Mouse (Mus musculus): ENCODE data around the gene Zfp82. TPM values are rescaled to one million over a fixed set of nuclear protein-coding genes. Genes with fewer than 3 reads are reported as not detected.
A peak's percentile ranks its signal among the peaks of the same experiment; 100 is the strongest.

Gene Zfp82
- polyA plus RNA-seq, 1 experiment from 2014 or later = 1.7 TPM

DNA sequence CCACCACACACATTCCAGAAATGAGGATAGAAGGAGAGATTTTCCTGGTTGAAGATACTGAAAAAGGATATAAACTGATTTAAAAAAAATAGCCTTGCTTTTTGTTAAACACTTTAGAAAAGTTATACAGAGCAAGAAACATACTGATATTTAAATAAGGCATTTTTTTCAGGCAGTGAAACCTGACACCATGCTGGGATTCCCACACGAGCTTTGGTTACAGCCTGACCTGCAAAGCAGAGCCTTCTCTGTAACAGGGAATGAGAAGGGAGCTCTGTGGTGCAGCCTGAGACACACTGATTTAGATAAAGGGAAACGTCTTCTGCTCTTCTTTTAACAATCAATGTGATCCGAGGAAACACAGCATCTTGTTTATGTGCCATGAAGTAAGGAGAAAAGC, 19.1 kb downstream of the Zfp82 start:
- no peak for ATAC-seq
- H3K36me3 ChIP-seq (ENCODE audit: control insufficient read depth, insufficient read depth) = peaks cover 12% of the 10 kb centered on the region
- no peak for TF ChIP-seq CTCF (IDR thresholded peaks at IDR 0.05; ENCODE audit: low read depth)
- H3K9ac ChIP-seq (ENCODE audit: low read depth, low read length) = no peak overlapping the region
- no peaks in the 10 kb centered on the region for H3K9me3 ChIP-seq (ENCODE audit: control insufficient read depth)
- no peak overlapping the region for H3K4me3 ChIP-seq (ENCODE audit: low read depth, low read length)
- 10% methylated on average over 3 of the region's 3 CpGs for WGBS
- no peak overlapping the region for H3K4me2 ChIP-seq (replicated peaks; ENCODE audit: low read depth)
- H3K4me1 ChIP-seq (replicated peaks; ENCODE audit: control insufficient read depth, insufficient read depth, low read length) = 0 out of 2 replicates have a peak, but pooled peaks cover 4% of the 10 kb centered on the region
- H3K27me3 ChIP-seq (replicated peaks; ENCODE audit: control insufficient read depth, insufficient read depth, low read length) = no peaks in the 10 kb centered on the region
- H3K27ac ChIP-seq (ENCODE audit: low read depth, low read length) = no peak overlapping the region

DNA sequence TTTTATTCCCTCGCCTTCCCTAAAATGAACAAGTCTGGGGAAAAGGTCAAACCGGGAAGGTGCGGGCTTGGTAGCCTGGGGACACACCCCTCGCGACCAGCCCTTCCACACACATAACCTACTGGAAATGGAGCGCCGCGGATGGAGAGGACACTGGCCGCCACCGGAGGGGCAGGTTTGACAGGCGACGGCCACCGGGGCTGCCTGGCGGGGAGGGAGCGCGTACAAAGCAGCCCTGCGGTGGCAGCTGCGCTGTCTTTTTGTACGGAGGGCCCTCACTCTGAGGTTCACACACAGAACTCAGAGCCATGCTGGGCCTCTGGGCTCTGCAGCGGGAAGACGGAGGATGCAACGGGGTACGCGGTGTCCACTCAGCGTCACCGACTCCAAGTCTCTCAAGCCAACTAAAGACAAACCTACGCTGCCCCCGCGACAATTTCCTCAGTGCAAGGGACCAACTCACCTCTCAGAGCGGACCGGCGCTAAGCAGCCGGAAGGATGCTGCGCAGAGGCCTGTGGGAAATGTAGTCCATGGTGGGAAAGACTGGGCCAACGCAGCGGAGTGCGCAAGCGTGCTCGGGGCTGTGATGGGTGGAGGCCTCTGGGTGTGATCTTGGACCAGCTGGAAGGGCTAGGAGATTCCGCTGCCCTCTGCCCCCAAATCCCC, 21.7 kb downstream of the Zfp82 start, which contains the start of gene Zfp14:
Gene Zfp14, minus strand, starts transcription at position 499 of the 667 bp plus-strand sequence.
- Histone ChIP-seq H3K4me2 (replicated peaks; ENCODE audit: low read depth) (peak within 1 kb of the TSS; percentile 95), H3K9ac (ENCODE audit: low read depth, low read length) (peak within 1 kb of the TSS; percentile 58), H3K27ac (ENCODE audit: low read depth, low read length) (no peak within 1 kb of the TSS), H3K9me3 (ENCODE audit: control insufficient read depth) (no peaks in the 10 kb centered on the region), H3K4me1 (replicated peaks; ENCODE audit: control insufficient read depth, insufficient read depth, low read length) (0 out of 2 replicates have a peak, but pooled peaks cover 4% of the 10 kb centered on the region), H3K36me3 (ENCODE audit: control insufficient read depth, insufficient read depth) (no peaks in the 10 kb centered on the region), H3K4me3 (ENCODE audit: low read depth, low read length) (peak within 1 kb of the TSS; percentile 65), H3K27me3 (replicated peaks; ENCODE audit: control insufficient read depth, insufficient read depth, low read length) (no peaks in the 10 kb centered on the region)
- TF ChIP-seq CTCF (IDR thresholded peaks at IDR 0.05; ENCODE audit: low read depth) = no peak
- WGBS = 0% methylated on average over 40 of the region's 40 CpGs
- peak; percentile 93 for ATAC-seq

DNA sequence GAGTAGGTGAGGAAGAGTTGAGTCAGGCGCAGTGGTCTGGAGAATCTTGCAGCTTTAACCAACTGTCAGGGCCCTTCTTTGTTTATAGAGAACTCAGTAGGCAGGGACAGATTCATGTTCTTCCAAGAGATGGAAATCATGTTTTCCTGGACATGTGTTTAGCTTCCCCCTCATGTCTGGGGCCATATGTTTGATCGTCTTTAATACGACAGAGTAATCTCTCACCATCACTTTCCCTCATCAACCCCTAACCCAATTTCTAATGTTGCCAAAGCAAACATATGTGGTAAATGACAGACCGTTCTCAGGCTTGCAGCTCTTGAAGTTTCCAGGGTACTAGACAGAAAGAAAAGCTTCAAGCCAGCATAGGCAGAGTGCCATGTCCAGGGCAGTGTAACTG, 24.6 kb downstream of the Zfp82 start:
- no peaks in the 10 kb centered on the region for H3K27me3 ChIP-seq (replicated peaks; ENCODE audit: control insufficient read depth, insufficient read depth, low read length)
- ATAC-seq = no peak
- 95% methylated on average over 4 of the region's 4 CpGs for WGBS

DNA sequence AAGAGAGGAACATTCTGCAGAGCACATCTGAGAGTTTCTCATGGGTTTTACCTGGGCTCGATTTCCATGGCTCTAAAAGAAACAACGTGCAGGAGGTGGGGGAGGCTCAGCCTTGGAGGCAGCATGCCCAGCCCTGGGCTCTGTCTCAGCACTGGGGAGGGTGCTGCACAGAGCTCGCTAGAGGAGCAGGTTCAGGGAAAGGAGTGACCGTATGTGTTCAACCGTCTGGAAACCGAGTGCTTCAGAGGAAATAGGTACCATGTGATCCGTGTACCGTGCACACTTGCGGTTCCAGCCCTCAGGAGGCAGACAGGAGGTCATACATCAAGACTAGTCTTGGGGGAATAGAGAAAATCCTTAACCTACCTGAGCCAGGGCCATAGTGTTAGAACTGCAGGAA, 28.3 kb downstream of the Zfp82 start:
- Histone ChIP-seq H3K4me3 (ENCODE audit: low read depth, low read length) (no peak overlapping the region), H3K4me1 (replicated peaks; ENCODE audit: control insufficient read depth, insufficient read depth, low read length) (no peaks in the 10 kb centered on the region), H3K9ac (ENCODE audit: low read depth, low read length) (no peak overlapping the region), H3K4me2 (replicated peaks; ENCODE audit: low read depth) (no peak overlapping the region), H3K9me3 (ENCODE audit: control insufficient read depth) (no peaks in the 10 kb centered on the region), H3K27ac (ENCODE audit: low read depth, low read length) (no peak overlapping the region), H3K36me3 (ENCODE audit: control insufficient read depth, insufficient read depth) (no peaks in the 10 kb centered on the region), H3K27me3 (replicated peaks; ENCODE audit: control insufficient read depth, insufficient read depth, low read length) (no peaks in the 10 kb centered on the region)
- ATAC-seq = no peak
- 56% methylated on average over 9 of the region's 9 CpGs for WGBS
- TF ChIP-seq CTCF (IDR thresholded peaks at IDR 0.05; ENCODE audit: low read depth) = no peak

More for the DNA sequence above, 24.6 kb downstream of the Zfp82 start:
- no peak for TF ChIP-seq CTCF (IDR thresholded peaks at IDR 0.05; ENCODE audit: low read depth)
- Histone ChIP-seq H3K27ac (ENCODE audit: low read depth, low read length) (no peak overlapping the region), H3K4me2 (replicated peaks; ENCODE audit: low read depth) (no peak overlapping the region), H3K36me3 (ENCODE audit: control insufficient read depth, insufficient read depth) (no peaks in the 10 kb centered on the region), H3K4me1 (replicated peaks; ENCODE audit: control insufficient read depth, insufficient read depth, low read length) (0 out of 2 replicates have a peak, but pooled peaks cover 4% of the 10 kb centered on the region), H3K9me3 (ENCODE audit: control insufficient read depth) (no peaks in the 10 kb centered on the region), H3K9ac (ENCODE audit: low read depth, low read length) (no peak overlapping the region), H3K4me3 (ENCODE audit: low read depth, low read length) (no peak overlapping the region)

DNA sequence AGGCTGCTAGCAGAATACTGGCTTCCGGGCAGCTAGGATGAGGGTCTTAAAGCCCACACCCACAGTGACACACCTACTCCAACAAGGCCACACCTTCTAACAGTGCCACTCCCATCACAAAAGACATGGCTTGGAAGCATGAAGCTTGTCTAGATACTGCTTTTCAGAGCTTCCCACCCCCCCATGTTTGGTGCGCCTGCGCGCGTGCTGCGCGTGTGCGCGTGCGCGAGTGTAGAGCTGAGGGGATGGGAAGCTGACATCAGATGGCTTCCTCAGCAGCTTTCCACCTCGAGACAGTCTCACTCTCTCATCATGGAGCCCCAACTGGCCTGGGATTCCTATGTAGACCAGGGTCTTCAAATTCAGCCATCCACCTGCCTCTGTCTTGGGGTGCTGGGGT, 38.4 kb downstream of the Zfp82 start:
- WGBS = 93% methylated on average over 12 of the region's 12 CpGs
- no peaks in the 10 kb centered on the region; the same call in 1 of the 2 replicates for H3K36me3 ChIP-seq (ENCODE audit: control insufficient read depth, insufficient read depth)
- no peak overlapping the region for H3K27ac ChIP-seq (ENCODE audit: low read depth, low read length)
- no peaks in the 10 kb centered on the region for H3K9me3 ChIP-seq (ENCODE audit: control insufficient read depth)
- no peak overlapping the region for H3K4me3 ChIP-seq (ENCODE audit: low read depth, low read length)
- H3K4me1 ChIP-seq (replicated peaks; ENCODE audit: control insufficient read depth, insufficient read depth, low read length) = no peaks in the 10 kb centered on the region
- no peak overlapping the region for H3K4me2 ChIP-seq (replicated peaks; ENCODE audit: low read depth)
- no peak for ATAC-seq
- no peak overlapping the region for H3K9ac ChIP-seq (ENCODE audit: low read depth, low read length)
- TF ChIP-seq CTCF (IDR thresholded peaks at IDR 0.05; ENCODE audit: low read depth) = no peak
- no peaks in the 10 kb centered on the region for H3K27me3 ChIP-seq (replicated peaks; ENCODE audit: control insufficient read depth, insufficient read depth, low read length)

DNA sequence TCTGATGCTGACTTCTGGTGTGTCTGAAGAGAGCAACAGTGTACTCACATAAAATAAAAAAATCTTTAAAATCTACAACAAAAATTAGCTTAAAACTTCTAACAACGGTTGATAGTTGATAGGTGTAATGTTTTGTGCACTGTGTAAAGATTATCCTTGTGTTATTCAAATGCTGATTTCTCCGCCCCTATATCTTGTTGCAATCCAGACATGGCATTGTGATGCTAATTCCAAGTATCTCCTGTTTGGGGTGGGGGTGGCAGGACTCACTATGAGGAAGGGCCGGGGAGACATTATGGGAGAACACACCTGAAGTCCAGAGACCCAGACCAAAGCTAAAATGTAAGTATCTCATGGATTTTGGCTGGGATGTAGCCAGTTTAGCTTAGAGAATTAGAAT, 41.3 kb downstream of the Zfp82 start:
- Histone ChIP-seq H3K36me3 (ENCODE audit: control insufficient read depth, insufficient read depth) (peaks cover 15% of the 10 kb centered on the region), H3K9ac (ENCODE audit: low read depth, low read length) (no peak overlapping the region), H3K9me3 (ENCODE audit: control insufficient read depth) (no peaks in the 10 kb centered on the region), H3K27ac (ENCODE audit: low read depth, low read length) (no peak overlapping the region), H3K4me2 (replicated peaks; ENCODE audit: low read depth) (no peak overlapping the region), H3K27me3 (replicated peaks; ENCODE audit: control insufficient read depth, insufficient read depth, low read length) (no peaks in the 10 kb centered on the region), H3K4me1 (replicated peaks; ENCODE audit: control insufficient read depth, insufficient read depth, low read length) (no peaks in the 10 kb centered on the region), H3K4me3 (ENCODE audit: low read depth, low read length) (no peak overlapping the region)
- no peak for ATAC-seq
- 86% methylated on average over 3 of the region's 3 CpGs for WGBS
- TF ChIP-seq CTCF (IDR thresholded peaks at IDR 0.05; ENCODE audit: low read depth) = no peak

All from intestine, postnatal 0 days (tissue).